Mouse (Mus musculus): Measurements from ENCODE around the gene AI661453.
A peak's percentile ranks its signal among the peaks of the same experiment; 100 is the strongest.

- TF ChIP-seq POLR2A (IDR thresholded peaks at IDR 0.05; ENCODE audit: insufficient read depth, low read length), result no peak
- TF ChIP-seq CTCF (IDR thresholded peaks at IDR 0.05; ENCODE audit: low read depth, low read length), result peak; percentile 77
- no peak for TF ChIP-seq EP300 (IDR thresholded peaks at IDR 0.05; ENCODE audit: insufficient read depth, low read depth, low read length)
Observed at GRCm38 (mm10) chr17:47408558-47408898, 27.9 kb upstream of the AI661453 start.

All from ES-Bruce4 (cell line).